Mouse (Mus musculus) ES-E14 (cell line): ENCODE data around the gene Col25a1.

Source experiments
- CHD2 ChIP-seq: IDR thresholded peaks from 2 replicates; pipeline ENCODE4 v1.6.1; 2014; ENCODE audit warnings: mild to moderate bottlenecking, low read depth, low read length, inconsistent platforms
- HCFC1 ChIP-seq: IDR thresholded peaks from 2 replicates; pipeline ENCODE4 v1.6.1; 2012; ENCODE audit warnings: low read length, inconsistent platforms, borderline replicate concordance; ENCODE audit not compliant: insufficient read depth
- MAFK ChIP-seq: IDR thresholded peaks from 2 replicates; pipeline ENCODE4 v1.6.1; 2014; ENCODE audit warnings: mild to moderate bottlenecking, low read depth, low read length, inconsistent platforms; ENCODE audit not compliant: insufficient read depth
- ZC3H11A ChIP-seq: IDR thresholded peaks from 2 replicates; pipeline ENCODE4 v1.6.1; 2012; ENCODE audit warnings: low read depth, mild to moderate bottlenecking, inconsistent platforms, low read length, borderline replicate concordance
- ZNF384 ChIP-seq: IDR thresholded peaks from 2 replicates; pipeline ENCODE4 v1.6.1; 2012; ENCODE audit warnings: low read depth, low read length, inconsistent platforms

GRCm38 (mm10) chr3:130180181-130180940 lies 49.1 kb downstream of the Col25a1 start:
- no peak for TF ChIP-seq MAFK
- TF ChIP-seq HCFC1: no peak
- TF ChIP-seq CHD2: no peak
- no peak for TF ChIP-seq ZC3H11A
- TF ChIP-seq ZNF384: no peak
